Mouse (Mus musculus) forebrain, embryonic 12.5 days (tissue): ENCODE measurements around the gene Gm42906. TPM values are rescaled to one million over a fixed set of nuclear protein-coding genes. Genes with fewer than 3 reads are reported as not detected.
A peak's percentile ranks its signal among the peaks of the same experiment; 100 is the strongest.

Source experiments
- ATAC-seq: fragments of 200-750 bp; cut with Nextera tagmentation; 2 replicates; pipeline ENCODE4 v1.8.0; 2017; ENCODE audit warnings: moderate TSS enrichment; ENCODE audit not compliant: low FRiP score
- H3K27ac ChIP-seq: fragments of 300-500 bp; sonication (generic); 2 replicates; pipeline ENCODE4 v1.5.1; 2016; ENCODE audit warnings: mild to moderate bottlenecking
- H3K27me3 ChIP-seq: fragments of 300-500 bp; sonication (generic); 2 replicates; pipeline ENCODE4 v1.6.1; 2016; ENCODE audit warnings: mild to moderate bottlenecking
- H3K36me3 ChIP-seq: fragments of 300-500 bp; sonication (generic); replicated peaks from 2 replicates; pipeline ENCODE4 v1.6.1; 2016; ENCODE audit warnings: mild to moderate bottlenecking
- H3K4me1 ChIP-seq: fragments of 300-500 bp; sonication (generic); 2 replicates; pipeline ENCODE4 v1.6.1; 2016
- H3K4me2 ChIP-seq: fragments of 300-500 bp; sonication (generic); 2 replicates; pipeline ENCODE4 v1.6.1; 2016; ENCODE audit warnings: mild to moderate bottlenecking, moderate library complexity
- H3K4me3 ChIP-seq: fragments of 300-500 bp; sonication (generic); replicated peaks from 2 replicates; pipeline ENCODE4 v1.5.1; 2016; ENCODE audit warnings: mild to moderate bottlenecking
- H3K9ac ChIP-seq: fragments of 300-500 bp; sonication (generic); 2 replicates; pipeline ENCODE4 v1.6.1; 2016; ENCODE audit warnings: mild to moderate bottlenecking
- H3K9me3 ChIP-seq: fragments of 300-500 bp; sonication (generic); 2 replicates; pipeline ENCODE4 v1.6.1; 2016
- WGBS: fragments of 180-500 bp; shearing (Covaris S2); methylation state at CpG from one replicate; pipeline ENCODE4 v1.1.7; 2016; 5-methylcytosine and 5-hydroxymethylcytosine counted together
- polyA plus RNA-seq: library from polyadenylated mRNA; unstranded; fragments of >200 nt; fragmentation: Nextera tagmentation; extraction: Ambion mirVana; gene quantifications from 2 replicates; pipeline ENCODE4 v1.2.1, GENCODE M21; 2016

Gm42906 gene
- polyA plus RNA-seq, 1 experiment from 2014 or later = not detected

GRCm38 (mm10) chr5:151024483-151024882, 403.5 kb downstream of the Gm42906 start:
- no peak overlapping the region for H3K4me3 ChIP-seq
- WGBS = 81% methylated on average over 2 of the region's 2 CpGs
- ATAC-seq = no peak
- H3K9me3 ChIP-seq = no peaks in the 10 kb centered on the region
- H3K27ac ChIP-seq = no peak overlapping the region
- H3K27me3 ChIP-seq = no peaks in the 10 kb centered on the region
- no peaks in the 10 kb centered on the region for H3K36me3 ChIP-seq
- peaks cover 38% of the 10 kb centered on the region for H3K4me1 ChIP-seq
- no peak overlapping the region for H3K9ac ChIP-seq
- H3K4me2 ChIP-seq = no peak overlapping the region

- WGBS = 8% methylated on average over 8 of the region's 8 CpGs
- no peak overlapping the region for H3K4me3 ChIP-seq
- H3K27me3 ChIP-seq = no peaks in the 10 kb centered on the region
- peak overlapping the region; percentile 56 for H3K27ac ChIP-seq
- no peaks in the 10 kb centered on the region for H3K36me3 ChIP-seq
- peak overlapping the region; percentile 4 for H3K4me2 ChIP-seq
- no peak overlapping the region for H3K9ac ChIP-seq
- no peaks in the 10 kb centered on the region for H3K9me3 ChIP-seq
- no peak for ATAC-seq
- peaks cover 38% of the 10 kb centered on the region for H3K4me1 ChIP-seq
Observed at GRCm38 (mm10) chr5:151023461-151023860, 404.5 kb downstream of the Gm42906 start.

DNA sequence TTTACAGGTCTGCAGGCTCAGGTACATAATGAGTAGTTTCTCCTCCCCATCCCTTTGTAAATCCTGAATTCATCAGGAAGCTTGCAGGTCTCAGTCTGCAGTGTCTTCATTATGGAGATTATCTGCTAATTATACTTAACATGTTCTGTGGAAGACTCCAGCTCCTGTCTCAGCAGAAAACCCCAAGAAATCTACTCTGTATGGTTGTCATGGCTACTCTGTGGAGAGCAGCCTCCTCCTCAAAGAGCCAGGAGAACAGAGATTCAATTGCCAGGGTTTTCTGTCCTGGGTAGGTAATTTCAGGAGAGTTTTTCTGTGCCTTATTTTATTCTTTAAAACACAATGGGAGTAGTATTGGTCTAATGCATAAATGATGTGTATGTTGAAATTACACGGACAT, 405.0 kb downstream of the Gm42906 start:
- WGBS = 18% methylated on average over 1 of the region's 1 CpGs
- H3K4me3 ChIP-seq = no peak overlapping the region
- H3K36me3 ChIP-seq = no peaks in the 10 kb centered on the region
- no peaks in the 10 kb centered on the region for H3K27me3 ChIP-seq
- H3K4me2 ChIP-seq = 0 out of 2 replicates have a peak overlapping the region, but pooled peaks have one; percentile 4
- H3K9me3 ChIP-seq = no peaks in the 10 kb centered on the region
- peak overlapping the region; percentile 56 for H3K27ac ChIP-seq
- H3K9ac ChIP-seq = no peak overlapping the region
- ATAC-seq = no peak
- peaks cover 35% of the 10 kb centered on the region for H3K4me1 ChIP-seq

GRCm38 (mm10) chr5:151022026-151022425, 405.9 kb downstream of the Gm42906 start:
- 87% methylated on average over 7 of the region's 7 CpGs for WGBS
- no peaks in the 10 kb centered on the region for H3K9me3 ChIP-seq
- no peak overlapping the region for H3K4me2 ChIP-seq
- H3K9ac ChIP-seq = no peak overlapping the region
- peaks cover 27% of the 10 kb centered on the region for H3K4me1 ChIP-seq
- no peak for ATAC-seq
- no peak overlapping the region for H3K4me3 ChIP-seq
- H3K27ac ChIP-seq = 0 out of 2 replicates have a peak overlapping the region, but pooled peaks have one; percentile 13
- H3K36me3 ChIP-seq = no peaks in the 10 kb centered on the region
- no peaks in the 10 kb centered on the region for H3K27me3 ChIP-seq

DNA sequence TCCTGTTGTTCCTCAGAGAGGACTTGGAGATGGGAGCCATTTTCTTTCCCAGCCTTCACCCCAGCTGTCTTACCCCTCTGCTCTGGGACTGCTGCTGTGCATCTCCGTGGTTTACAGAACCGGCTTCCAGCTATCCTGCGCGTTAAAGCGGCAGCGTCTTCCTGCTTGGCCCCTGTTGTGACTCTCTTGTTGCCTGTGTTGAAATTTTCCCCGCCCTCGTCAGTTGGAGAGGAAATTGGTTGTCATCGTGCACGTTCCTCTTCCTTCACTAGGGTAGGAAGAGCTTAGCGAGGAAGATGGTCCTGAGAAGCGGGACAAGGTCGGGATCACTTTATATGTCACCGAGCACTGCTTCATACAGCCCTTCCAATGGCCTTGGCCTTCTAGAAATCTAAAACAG, 407.1 kb downstream of the Gm42906 start:
- Histone ChIP-seq H3K4me2 (no peak overlapping the region), H3K9me3 (no peaks in the 10 kb centered on the region), H3K27ac (no peak overlapping the region), H3K27me3 (no peaks in the 10 kb centered on the region), H3K36me3 (no peaks in the 10 kb centered on the region), H3K9ac (no peak overlapping the region), H3K4me1 (peaks cover 23% of the 10 kb centered on the region), H3K4me3 (no peak overlapping the region)
- no peak for ATAC-seq
- WGBS = 83% methylated on average over 14 of the region's 14 CpGs

GRCm38 (mm10) chr5:151020031-151020820, 407.7 kb downstream of the Gm42906 start:
- H3K4me2 ChIP-seq = no peak overlapping the region
- H3K27ac ChIP-seq = no peak overlapping the region
- H3K27me3 ChIP-seq = no peaks in the 10 kb centered on the region
- no peak overlapping the region for H3K4me3 ChIP-seq
- H3K4me1 ChIP-seq = peaks cover 23% of the 10 kb centered on the region
- H3K9ac ChIP-seq = no peak overlapping the region
- H3K9me3 ChIP-seq = no peaks in the 10 kb centered on the region
- ATAC-seq = no peak
- WGBS = 72% methylated on average over 13 of the region's 13 CpGs
- H3K36me3 ChIP-seq = no peaks in the 10 kb centered on the region

DNA sequence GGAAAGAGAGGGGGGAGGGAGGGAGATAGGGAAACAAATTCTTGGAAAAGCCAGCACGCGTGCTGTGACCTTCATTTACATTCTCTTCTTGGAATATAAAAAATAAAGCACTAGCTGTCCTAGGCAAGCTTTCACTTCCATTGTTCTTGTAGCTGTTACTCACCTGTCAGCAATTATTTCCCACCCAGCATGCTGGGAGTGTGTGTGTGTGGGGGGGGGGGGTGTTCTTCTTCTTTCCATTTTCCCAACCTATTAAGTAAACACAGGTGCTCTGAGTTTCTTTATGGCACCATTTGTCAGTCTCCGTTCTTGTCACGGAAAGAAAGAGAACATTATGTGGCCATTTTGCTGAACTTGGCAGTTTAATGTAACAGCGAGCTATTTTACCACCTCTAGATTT, 409.0 kb downstream of the Gm42906 start:
- Histone ChIP-seq H3K36me3 (no peaks in the 10 kb centered on the region), H3K9ac (no peak overlapping the region), H3K4me3 (no peak overlapping the region), H3K27me3 (no peaks in the 10 kb centered on the region), H3K27ac (no peak overlapping the region), H3K4me1 (peaks cover 22% of the 10 kb centered on the region), H3K9me3 (peaks cover 7% of the 10 kb centered on the region; the same call in 1 of the 2 replicates), H3K4me2 (no peak overlapping the region)
- no peak for ATAC-seq
- WGBS = 74% methylated on average over 5 of the region's 5 CpGs

GRCm38 (mm10) chr5:151018450-151018849, 409.5 kb downstream of the Gm42906 start:
- H3K36me3 ChIP-seq = no peaks in the 10 kb centered on the region
- no peaks in the 10 kb centered on the region for H3K27me3 ChIP-seq
- H3K4me1 ChIP-seq = peaks cover 17% of the 10 kb centered on the region
- H3K4me3 ChIP-seq = no peak overlapping the region
- no peak overlapping the region for H3K27ac ChIP-seq
- no peak overlapping the region for H3K4me2 ChIP-seq
- no peak for ATAC-seq
- H3K9ac ChIP-seq = no peak overlapping the region
- H3K9me3 ChIP-seq = peaks cover 7% of the 10 kb centered on the region; the same call in 1 of the 2 replicates
- WGBS = 81% methylated on average over 5 of the region's 5 CpGs

Other genes starting within 250 kb of the Gm42906 start
- gene Stard13, start 194.3 kb downstream of the Gm42906 start, polyA plus RNA-seq = 3.4 and 3.6 TPM in 2 replicates
- 0.10 and 0.21 TPM in 2 replicates for gene Vmn2r18, start 177.9 kb upstream of the Gm42906 start, polyA plus RNA-seq
- gene Rfc3, start 223.1 kb upstream of the Gm42906 start, polyA plus RNA-seq = 126 and 130 TPM in 2 replicates